Mouse (Mus musculus) hematopoietic stem cell, adult 5-6 weeks (primary cell): ENCODE measurements at regions not wholly inside any gene's neighbourhood (a gene's known extent, or its start where the extent isn't known, plus 50 kb on each side); places are given as distances from the start of the nearest gene placed in this dataset.

Experiments
- ATAC-seq, 2 experiments: fragments of 125-278 bp in 1 of 2; replicated peaks in 1 of 2; 2 replicates each; pipeline ENCODE4 v1.8.0; 2016 to 2017; ENCODE audit warnings: inconsistent platforms in 2 of 2, mild to moderate bottlenecking in 2 of 2, moderate number of reproducible peaks in 2 of 2, low read depth in 1 of 2, moderate TSS enrichment in 1 of 2; ENCODE audit not compliant: low FRiP score in 2 of 2, poor library complexity in 2 of 2, severe bottlenecking in 2 of 2, insufficient read depth in 1 of 2, low TSS enrichment in 1 of 2

GRCm38 (mm10) chr13:114759886-114760285 is 58.1 kb upstream of the Mocs2 start:
- ATAC-seq = no peak

GRCm38 (mm10) chr13:114760901-114761300 is 57.1 kb upstream of the Mocs2 start:
- no peak for ATAC-seq
